Mouse (Mus musculus) neural tube, embryonic 12.5 days (tissue): ENCODE measurements around the gene Kif6. TPM values are rescaled to one million over a fixed set of nuclear protein-coding genes. Genes with fewer than 3 reads are reported as not detected.

Experiments used
- ATAC-seq: fragments of 200-750 bp; cut with Nextera tagmentation; 2 replicates; pipeline ENCODE4 v1.8.0; 2017; ENCODE audit warnings: low read depth, mild to moderate bottlenecking, moderate TSS enrichment, moderate library complexity; ENCODE audit not compliant: low FRiP score
- H3K27ac ChIP-seq: fragments of 300-500 bp; sonication (generic); 2 replicates; pipeline ENCODE4 v1.5.1; 2016
- H3K27me3 ChIP-seq: fragments of 300-500 bp; sonication (generic); replicated peaks from 2 replicates; pipeline ENCODE4 v1.6.1; 2016; ENCODE audit warnings: mild to moderate bottlenecking
- H3K36me3 ChIP-seq: fragments of 300-500 bp; sonication (generic); 2 replicates; pipeline ENCODE4 v1.6.1; 2016; ENCODE audit warnings: mild to moderate bottlenecking
- H3K4me1 ChIP-seq: fragments of 300-500 bp; sonication (generic); 2 replicates; pipeline ENCODE4 v1.6.1; 2016
- H3K4me2 ChIP-seq: fragments of 300-500 bp; sonication (generic); replicated peaks from 2 replicates; pipeline ENCODE4 v1.6.1; 2016; ENCODE audit warnings: mild to moderate bottlenecking
- H3K4me3 ChIP-seq: fragments of 300-500 bp; sonication (generic); 2 replicates; pipeline ENCODE4 v1.5.1; 2016
- H3K9ac ChIP-seq: fragments of 300-500 bp; sonication (generic); 2 replicates; pipeline ENCODE4 v1.6.1; 2016; ENCODE audit warnings: mild to moderate bottlenecking
- H3K9me3 ChIP-seq: fragments of 300-500 bp; sonication (generic); 2 replicates; pipeline ENCODE4 v1.6.1; 2016; ENCODE audit warnings: mild to moderate bottlenecking
- WGBS: fragments of 180-500 bp; shearing (Covaris S2); methylation state at CpG from one replicate; pipeline ENCODE4 v1.1.7; 2016; 5-methylcytosine and 5-hydroxymethylcytosine counted together
- polyA plus RNA-seq: library from polyadenylated mRNA; unstranded; fragments of >200 nt; fragmentation: Nextera tagmentation; extraction: Ambion mirVana; gene quantifications from 2 replicates; pipeline ENCODE4 v1.2.1, GENCODE M21; 2016

The Kif6 gene
- polyA plus RNA-seq, 1 experiment from 2014 or later = 3.5 TPM

DNA sequence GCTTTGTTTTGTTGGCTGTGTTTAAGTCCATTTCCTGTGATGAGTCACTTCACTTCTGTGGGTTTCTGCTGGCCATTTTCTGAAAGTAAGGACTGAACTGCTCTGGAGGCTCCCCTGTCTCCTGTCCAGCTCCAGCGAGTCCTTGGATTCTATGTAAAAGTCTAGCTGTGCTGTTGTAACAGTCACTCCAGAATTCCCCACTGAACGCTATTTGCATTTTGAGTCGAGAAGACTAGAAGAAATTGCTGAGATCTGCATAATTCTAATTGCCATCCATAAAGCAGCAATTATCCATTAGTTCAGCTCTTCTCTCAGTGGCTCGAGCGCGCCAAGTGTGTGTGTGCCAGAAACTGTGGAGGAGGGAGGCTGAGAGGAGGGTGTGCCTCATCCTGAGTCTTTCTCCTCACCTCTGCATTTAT, 57.0 kb downstream of the Kif6 start:
- WGBS = 52% methylated on average over 6 of the region's 6 CpGs

GRCm38 (mm10) chr17:49672421-49672820, 57.5 kb downstream of the Kif6 start:
- no peak overlapping the region for H3K4me2 ChIP-seq
- ATAC-seq = no peak
- H3K27ac ChIP-seq = no peak overlapping the region
- no peak overlapping the region for H3K9ac ChIP-seq
- WGBS = 88% methylated on average over 5 of the region's 5 CpGs
- no peaks in the 10 kb centered on the region for H3K36me3 ChIP-seq
- H3K4me3 ChIP-seq = no peak overlapping the region
- H3K9me3 ChIP-seq = no peaks in the 10 kb centered on the region
- no peaks in the 10 kb centered on the region for H3K4me1 ChIP-seq
- no peaks in the 10 kb centered on the region for H3K27me3 ChIP-seq

More for the DNA sequence above, 57.0 kb downstream of the Kif6 start:
- Histone ChIP-seq H3K4me1 (no peaks in the 10 kb centered on the region), H3K27me3 (no peaks in the 10 kb centered on the region), H3K9ac (no peak overlapping the region), H3K4me3 (no peak overlapping the region), H3K27ac (no peak overlapping the region), H3K36me3 (no peaks in the 10 kb centered on the region), H3K4me2 (no peak overlapping the region), H3K9me3 (no peaks in the 10 kb centered on the region)
- ATAC-seq = peak; percentile 29; the same call in 1 of the 2 replicates

DNA sequence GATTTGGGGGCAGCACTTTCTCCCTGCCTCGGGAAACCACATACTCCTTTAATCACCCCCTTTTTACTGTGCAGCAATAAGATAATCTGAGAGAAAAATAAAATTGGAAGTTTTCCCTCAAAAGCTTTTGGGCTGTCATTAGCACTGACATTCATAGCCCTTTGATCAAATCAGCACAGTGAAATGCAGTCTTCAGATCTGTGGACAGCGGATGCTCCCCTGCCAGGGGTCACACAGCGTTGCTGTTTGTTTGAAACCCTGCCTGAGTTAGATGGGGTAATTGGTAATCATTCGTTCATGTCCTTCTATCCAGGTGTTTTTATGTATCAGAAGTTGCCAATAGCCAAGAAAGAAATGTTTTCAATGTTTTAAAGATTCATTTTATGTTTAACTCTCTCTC, 60.7 kb downstream of the Kif6 start:
- Histone ChIP-seq H3K36me3 (no peaks in the 10 kb centered on the region), H3K4me3 (no peak overlapping the region), H3K27ac (no peak overlapping the region), H3K4me2 (no peak overlapping the region), H3K9ac (no peak overlapping the region), H3K9me3 (no peaks in the 10 kb centered on the region), H3K4me1 (no peaks in the 10 kb centered on the region), H3K27me3 (no peaks in the 10 kb centered on the region)
- ATAC-seq = no peak
- 74% methylated on average over 4 of the region's 4 CpGs for WGBS

- Histone ChIP-seq H3K4me1 (peaks cover 7% of the 10 kb centered on the region; the same call in 1 of the 2 replicates), H3K9ac (no peak overlapping the region), H3K9me3 (no peaks in the 10 kb centered on the region), H3K4me3 (no peak overlapping the region), H3K27ac (no peak overlapping the region), H3K36me3 (no peaks in the 10 kb centered on the region), H3K27me3 (no peaks in the 10 kb centered on the region), H3K4me2 (no peak overlapping the region)
- 31% methylated on average over 8 of the region's 8 CpGs for WGBS
- peak; percentile 37; the same call in 1 of the 2 replicates for ATAC-seq
Measured at GRCm38 (mm10) chr17:49681410-49681809, 66.5 kb downstream of the Kif6 start.

- WGBS = 11% methylated on average over 2 of the region's 2 CpGs
- Histone ChIP-seq H3K4me1 (peaks cover 7% of the 10 kb centered on the region; the same call in 1 of the 2 replicates), H3K4me2 (no peak overlapping the region), H3K36me3 (no peaks in the 10 kb centered on the region), H3K4me3 (no peak overlapping the region), H3K27me3 (no peaks in the 10 kb centered on the region), H3K9me3 (no peaks in the 10 kb centered on the region), H3K27ac (no peak overlapping the region), H3K9ac (no peak overlapping the region)
- ATAC-seq = no peak
Measured at GRCm38 (mm10) chr17:49684146-49684545, 69.2 kb downstream of the Kif6 start.

DNA sequence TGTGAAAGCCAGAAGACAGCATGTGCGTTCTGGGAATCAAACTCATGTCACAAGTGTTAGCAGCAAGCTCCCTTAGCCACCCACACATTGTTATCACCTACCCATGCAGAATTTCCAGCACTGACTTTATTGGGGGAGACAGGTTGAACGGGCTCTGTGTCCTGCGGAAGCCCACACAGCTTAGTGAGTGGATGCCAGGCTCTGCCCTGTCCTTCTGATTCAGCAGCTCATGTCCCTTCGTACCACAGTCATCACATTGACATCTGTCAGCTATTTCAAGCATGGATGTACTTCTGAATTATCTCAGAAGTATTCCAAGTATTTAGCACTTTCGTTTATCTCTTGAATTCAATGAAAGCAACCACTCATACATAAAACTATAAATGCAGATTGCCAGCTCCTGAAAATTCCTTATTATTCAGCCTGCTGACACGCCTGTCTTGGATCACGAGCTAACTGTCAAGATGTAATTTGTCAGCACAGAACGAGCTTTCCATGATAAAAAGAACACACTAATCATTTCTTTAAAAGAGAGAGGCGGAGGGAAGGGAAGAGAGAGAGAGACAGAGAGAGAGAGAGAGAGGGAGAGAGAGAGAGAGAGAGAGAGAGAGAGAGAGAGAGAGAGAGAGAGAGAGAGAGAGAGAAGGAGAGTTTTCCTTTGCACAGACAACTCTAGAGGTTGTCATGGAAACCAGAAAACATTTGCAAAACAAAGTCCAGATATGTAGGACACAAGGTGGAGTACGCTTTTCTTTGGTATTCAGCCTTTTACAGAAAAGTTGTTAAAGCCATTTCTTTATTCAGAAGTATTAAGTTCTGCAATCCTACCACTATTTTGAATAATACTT, 75.9 kb downstream of the Kif6 start:
- Histone ChIP-seq H3K9ac (no peak overlapping the region), H3K36me3 (no peaks in the 10 kb centered on the region), H3K4me3 (no peak overlapping the region), H3K27ac (no peak overlapping the region), H3K4me1 (no peaks in the 10 kb centered on the region), H3K9me3 (no peaks in the 10 kb centered on the region), H3K27me3 (0 out of 2 replicates have a peak, but pooled peaks cover 3% of the 10 kb centered on the region), H3K4me2 (no peak overlapping the region)
- no peak for ATAC-seq
- 59% methylated on average over 10 of the region's 10 CpGs for WGBS

DNA sequence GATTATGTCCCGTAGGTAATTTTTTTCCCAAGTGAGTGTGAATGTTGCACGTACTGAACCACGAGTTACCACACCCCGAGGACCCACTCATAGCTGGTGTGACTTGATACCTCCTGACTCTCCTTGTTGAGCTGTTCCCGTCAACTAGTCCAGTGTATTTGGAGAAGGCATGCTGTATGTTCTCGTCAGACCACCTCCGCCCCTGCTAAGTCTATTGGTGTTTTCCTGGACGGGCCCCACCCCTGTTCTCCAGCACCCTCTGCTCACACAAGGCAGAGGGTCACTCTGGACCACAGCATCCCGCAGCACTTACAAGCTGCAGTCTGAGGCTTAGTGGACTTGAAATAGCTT, 76.5 kb downstream of the Kif6 start:
- Histone ChIP-seq H3K36me3 (no peaks in the 10 kb centered on the region), H3K9me3 (no peaks in the 10 kb centered on the region), H3K9ac (no peak overlapping the region), H3K4me2 (no peak overlapping the region), H3K4me3 (no peak overlapping the region), H3K27ac (no peak overlapping the region), H3K27me3 (0 out of 2 replicates have a peak, but pooled peaks cover 3% of the 10 kb centered on the region), H3K4me1 (no peaks in the 10 kb centered on the region)
- no peak for ATAC-seq
- WGBS = 77% methylated on average over 9 of the region's 9 CpGs

DNA sequence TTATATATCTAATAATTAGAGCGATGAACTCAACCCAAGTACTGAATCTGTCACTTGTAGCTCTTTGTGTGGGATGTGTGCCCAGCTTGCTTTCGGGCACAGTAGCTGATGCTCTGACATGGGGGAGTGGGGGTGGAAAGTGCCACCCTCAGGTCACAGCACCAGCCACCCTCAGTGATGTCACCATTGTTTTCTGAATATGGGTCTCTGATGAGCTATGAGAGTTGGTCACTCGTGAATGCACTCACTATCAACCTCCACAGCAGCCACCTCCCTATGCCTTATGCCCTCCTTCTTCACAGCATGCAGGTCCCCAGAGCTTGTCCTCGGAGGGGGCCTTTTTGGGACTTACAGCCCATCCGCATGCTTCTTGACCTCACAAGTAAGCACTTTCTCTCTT, 78.3 kb downstream of the Kif6 start:
- ATAC-seq = no peak
- WGBS = 79% methylated on average over 5 of the region's 5 CpGs
- no peaks in the 10 kb centered on the region for H3K4me1 ChIP-seq

DNA sequence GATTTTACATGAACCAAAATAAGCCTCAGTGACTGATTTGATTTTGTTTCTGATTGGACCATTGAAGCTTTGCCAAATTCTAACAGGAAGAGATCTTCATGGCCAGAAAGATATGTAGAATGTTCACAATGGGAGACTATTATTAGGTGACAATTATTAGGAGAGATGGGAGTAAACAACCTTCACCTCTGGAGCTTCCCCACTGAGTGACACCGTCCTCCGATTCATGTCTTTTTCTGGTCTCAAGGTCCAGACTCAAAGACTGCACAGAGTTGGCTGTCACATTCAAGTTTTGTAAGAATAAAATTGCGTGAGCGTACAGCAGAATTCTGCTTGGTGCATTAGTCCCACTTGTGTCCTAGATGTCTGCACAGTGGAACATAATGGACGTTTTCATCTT, 82.3 kb downstream of the Kif6 start:
- Histone ChIP-seq H3K27me3 (0 out of 2 replicates have a peak, but pooled peaks cover 3% of the 10 kb centered on the region), H3K4me3 (no peak overlapping the region), H3K4me1 (no peaks in the 10 kb centered on the region), H3K4me2 (no peak overlapping the region), H3K27ac (no peak overlapping the region), H3K9ac (no peak overlapping the region), H3K36me3 (no peaks in the 10 kb centered on the region), H3K9me3 (no peaks in the 10 kb centered on the region)
- WGBS = 88% methylated on average over 5 of the region's 5 CpGs
- no peak for ATAC-seq

More for the DNA sequence above, 78.3 kb downstream of the Kif6 start:
- no peak overlapping the region for H3K9ac ChIP-seq
- no peaks in the 10 kb centered on the region for H3K36me3 ChIP-seq
- H3K9me3 ChIP-seq = no peaks in the 10 kb centered on the region
- no peak overlapping the region for H3K4me2 ChIP-seq
- no peak overlapping the region for H3K27ac ChIP-seq
- H3K4me3 ChIP-seq = no peak overlapping the region
- 0 out of 2 replicates have a peak, but pooled peaks cover 3% of the 10 kb centered on the region for H3K27me3 ChIP-seq

DNA sequence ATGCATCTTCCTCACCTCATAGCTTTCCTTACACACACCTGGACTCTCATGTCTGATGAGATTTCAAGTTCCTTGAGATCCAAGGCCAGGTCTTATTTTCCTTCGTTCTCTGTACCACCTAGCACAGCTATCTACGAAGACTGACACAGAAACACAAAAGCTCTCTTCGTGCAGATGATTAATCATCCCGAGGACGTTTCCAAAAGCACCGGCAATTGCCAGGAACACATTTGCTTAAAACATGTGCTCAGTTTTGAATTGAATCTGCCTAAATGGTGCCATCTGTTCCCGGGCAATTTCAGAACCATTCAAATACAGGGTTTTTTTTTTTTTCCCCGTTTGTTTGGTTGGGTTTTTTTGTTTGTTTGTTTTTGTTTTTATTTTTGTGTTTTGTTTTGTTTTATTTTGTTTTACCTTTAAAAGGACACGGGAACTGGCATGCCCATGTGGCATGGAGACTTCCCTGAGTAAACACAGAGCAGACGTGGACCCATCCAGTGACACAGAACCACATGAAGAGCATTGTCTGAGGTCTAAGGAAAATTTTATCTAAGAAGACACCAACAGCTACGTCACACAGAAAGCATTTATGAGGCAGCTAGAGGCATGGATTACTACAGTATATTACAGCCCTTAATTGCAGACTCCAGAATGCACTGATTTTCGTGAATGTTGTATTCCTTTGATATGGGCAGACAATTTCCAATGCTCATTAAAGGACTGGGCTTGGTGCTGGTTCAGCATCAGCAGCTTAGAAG, 88.7 kb downstream of the Kif6 start:
- 53% methylated on average over 12 of the region's 12 CpGs for WGBS
- Histone ChIP-seq H3K4me1 (no peaks in the 10 kb centered on the region), H3K4me2 (no peak overlapping the region), H3K27ac (no peak overlapping the region), H3K27me3 (no peaks in the 10 kb centered on the region), H3K9ac (no peak overlapping the region), H3K9me3 (no peaks in the 10 kb centered on the region), H3K4me3 (no peak overlapping the region), H3K36me3 (no peaks in the 10 kb centered on the region)
- ATAC-seq = no peak

- 83% methylated on average over 2 of the region's 2 CpGs for WGBS
- ATAC-seq = no peak
Measured at GRCm38 (mm10) chr17:49709192-49709591, 94.3 kb downstream of the Kif6 start.

DNA sequence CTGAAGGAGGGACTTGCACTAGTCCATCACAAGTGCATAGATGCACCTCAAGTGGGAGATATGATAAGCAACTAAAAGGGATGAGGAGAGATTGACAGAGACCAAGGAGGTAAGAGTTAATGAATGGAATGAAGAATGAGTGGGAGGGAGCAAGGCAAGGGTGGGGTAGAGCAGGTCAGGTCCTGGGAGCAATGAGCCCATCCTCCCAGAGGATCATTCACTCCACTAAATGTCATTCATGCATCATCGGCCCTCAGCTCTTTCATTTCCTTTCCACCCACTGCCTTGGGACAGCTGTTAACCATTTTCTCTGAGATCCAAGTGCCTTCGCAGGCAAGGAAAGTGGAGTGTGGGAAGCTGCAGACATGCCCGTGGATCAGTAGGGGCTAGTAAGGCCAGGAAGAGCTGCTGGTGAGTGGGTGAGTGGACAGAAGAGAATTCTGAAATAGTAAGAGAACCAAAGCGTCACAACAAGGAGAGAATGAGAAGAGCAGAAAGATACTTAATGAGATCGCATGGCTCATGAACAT, 95.2 kb downstream of the Kif6 start:
- WGBS = 81% methylated on average over 5 of the region's 5 CpGs
- Histone ChIP-seq H3K27ac (no peak overlapping the region), H3K9ac (no peak overlapping the region), H3K27me3 (no peaks in the 10 kb centered on the region), H3K36me3 (no peaks in the 10 kb centered on the region), H3K4me2 (no peak overlapping the region), H3K9me3 (no peaks in the 10 kb centered on the region), H3K4me1 (no peaks in the 10 kb centered on the region), H3K4me3 (no peak overlapping the region)
- no peak for ATAC-seq

More at GRCm38 (mm10) chr17:49709192-49709591, 94.3 kb downstream of the Kif6 start:
- Histone ChIP-seq H3K27ac (no peak overlapping the region), H3K4me3 (no peak overlapping the region), H3K9ac (no peak overlapping the region), H3K4me1 (no peaks in the 10 kb centered on the region), H3K9me3 (no peaks in the 10 kb centered on the region), H3K27me3 (no peaks in the 10 kb centered on the region), H3K36me3 (no peaks in the 10 kb centered on the region), H3K4me2 (no peak overlapping the region)
